In genomic region chr6:137279576-137279975, GRCm38 (mm10) we compare ENCODE assay signal across 27 mouse cellular contexts. TPM values are rescaled to one million over a fixed set of nuclear protein-coding genes. Genes with fewer than 3 reads are reported as not detected.
A peak's percentile ranks its signal among the peaks of the same experiment; 100 is the strongest.
DNase-seq lines count a peak whose midpoint lies in the region; ATAC-seq and TF ChIP-seq lines count a peak whose summit lies in the region.
"Had no signal": no experiment of that assay in that cellular context is flagged by ENCODE, and none has a peak within 500 bp of the region (broad histone marks: within the 10 kb centered on the region; RNA-seq: fewer than 3 reads in every experiment).

No protein-coding gene starts in this region.

- peak; percentile 61; the same call in 1 of the 2 replicates for ATAC-seq in forebrain, embryonic 16.5 days
- ATAC-seq: CD4-positive, CD25-positive, alpha-beta regulatory T cell, adult 4 months; intestine, postnatal 0 days had no signal

- no peaks in the 10 kb centered on the region for H3K36me3 ChIP-seq in forebrain, embryonic 16.5 days (ENCODE audit: control insufficient read depth, insufficient read depth)
- no peaks in the 10 kb centered on the region for H3K36me3 ChIP-seq in forebrain, embryonic 10.5 days (replicated peaks)
- H3K36me3 ChIP-seq: embryonic facial prominence, embryonic 10.5 days; embryonic facial prominence, embryonic 13.5 days; heart, embryonic 10.5 days; heart, embryonic 13.5 days; hindbrain, embryonic 12.5 days; hindbrain, embryonic 15.5 days had no signal

- H3K27ac ChIP-seq in forebrain, embryonic 16.5 days (ENCODE audit: low read length), result no peak overlapping the region
- H3K27ac ChIP-seq in forebrain, embryonic 10.5 days, result no peak overlapping the region
- H3K27ac ChIP-seq in layer of hippocampus, adult 2 months, result no peak overlapping the region
- H3K27ac ChIP-seq in olfactory bulb, adult 2 months (ENCODE audit: insufficient read depth, low read depth, low read length), result 0 out of 2 replicates have a peak overlapping the region, but pooled peaks have one; percentile 31
- H3K27ac ChIP-seq: embryonic facial prominence, embryonic 10.5 days; embryonic facial prominence, embryonic 13.5 days; heart, adult 2 months; heart, embryonic 10.5 days; heart, embryonic 13.5 days; hindbrain, embryonic 12.5 days; hindbrain, embryonic 15.5 days had no signal

- H3K4me3 ChIP-seq in forebrain, embryonic 16.5 days (replicated peaks; ENCODE audit: low read length), result no peak overlapping the region
- no peak overlapping the region for H3K4me3 ChIP-seq in forebrain, embryonic 10.5 days
- no peak overlapping the region for H3K4me3 ChIP-seq in layer of hippocampus, adult 2 months
- no peak overlapping the region for H3K4me3 ChIP-seq in olfactory bulb, adult 2 months (ENCODE audit: insufficient read depth, low read depth, low read length)
- H3K4me3 ChIP-seq: embryonic facial prominence, embryonic 10.5 days; embryonic facial prominence, embryonic 13.5 days; erythroblast, embryonic 14.5 days; heart, adult 2 months; heart, embryonic 10.5 days; heart, embryonic 13.5 days; hindbrain, embryonic 12.5 days; hindbrain, embryonic 15.5 days had no signal

- TF ChIP-seq POLR2A in brain, embryonic 14.5 days (IDR thresholded peaks at IDR 0.05; ENCODE audit: borderline replicate concordance, extremely low read depth, insufficient read depth, insufficient read length, poor library complexity, severe bottlenecking), result no peak
- TF ChIP-seq POLR2A in olfactory bulb, adult 2 months (IDR thresholded peaks at IDR 0.05; ENCODE audit: insufficient read depth, low read depth, low read length), result no peak

- TF ChIP-seq CTCF in layer of hippocampus, adult 2 months (conservative IDR thresholded peaks at IDR 0.05), result 0 out of 2 replicates have a peak, but pooled peaks have one; percentile 6
- TF ChIP-seq CTCF in brain, embryonic 14.5 days (IDR thresholded peaks at IDR 0.05; ENCODE audit: borderline replicate concordance, extremely low read depth, insufficient read depth, insufficient read length), result no peak
- no peak for TF ChIP-seq CTCF in olfactory bulb, adult 2 months (IDR thresholded peaks at IDR 0.05; ENCODE audit: insufficient read depth, low read depth, low read length)

- H3K4me1 ChIP-seq in forebrain, embryonic 16.5 days (replicated peaks; ENCODE audit: control insufficient read depth, insufficient read depth, low read length), result peaks cover 30% of the 10 kb centered on the region
- peaks cover 6% of the 10 kb centered on the region; the same call in 1 of the 2 replicates for H3K4me1 ChIP-seq in forebrain, embryonic 10.5 days
- H3K4me1 ChIP-seq in olfactory bulb, adult 2 months (ENCODE audit: control insufficient read depth, insufficient read depth, low read length), result peaks cover 23% of the 10 kb centered on the region
- H3K4me1 ChIP-seq: embryonic facial prominence, embryonic 10.5 days; embryonic facial prominence, embryonic 13.5 days; heart, embryonic 10.5 days; heart, embryonic 13.5 days had no signal

- H3K9me3 ChIP-seq in forebrain, embryonic 16.5 days (ENCODE audit: control insufficient read depth, low read length), result no peaks in the 10 kb centered on the region; the same call in 1 of the 2 replicates
- no peaks in the 10 kb centered on the region for H3K9me3 ChIP-seq in forebrain, embryonic 10.5 days
- H3K9me3 ChIP-seq: embryonic facial prominence, embryonic 10.5 days; embryonic facial prominence, embryonic 13.5 days; heart, embryonic 10.5 days; heart, embryonic 13.5 days; hindbrain, embryonic 12.5 days; hindbrain, embryonic 15.5 days had no signal

- H3K27me3 ChIP-seq in forebrain, embryonic 16.5 days (replicated peaks; ENCODE audit: control insufficient read depth, insufficient read depth, low read length), result no peaks in the 10 kb centered on the region
- no peaks in the 10 kb centered on the region for H3K27me3 ChIP-seq in forebrain, embryonic 10.5 days (ENCODE audit: poor library complexity, severe bottlenecking)
- H3K27me3 ChIP-seq: embryonic facial prominence, embryonic 13.5 days; heart, embryonic 13.5 days; hindbrain, embryonic 12.5 days; hindbrain, embryonic 15.5 days had no signal

- H3K9ac ChIP-seq in forebrain, embryonic 16.5 days (replicated peaks; ENCODE audit: low read depth, low read length), result no peak overlapping the region
- H3K9ac ChIP-seq: embryonic facial prominence, embryonic 13.5 days; heart, embryonic 13.5 days; hindbrain, embryonic 12.5 days; hindbrain, embryonic 15.5 days had no signal

- DNase-seq in forebrain, embryonic 10.5 days (ENCODE audit: extremely low spot score, low spot score), result no peak
- DNase-seq in layer of hippocampus, adult 2 months (ENCODE audit: low spot score in 2 of 2), result no peak
- DNase-seq in layer of hippocampus, adult 9-11 months, result no peak
- DNase-seq in brain, embryonic 14.5 days (ENCODE audit: low read depth), result peak; percentile 73
- DNase-seq: adrenal gland, adult 2 months; adrenal gland, postnatal 14 days; cerebellum, adult 11-12 months; cerebellum, adult 8-10 months; cerebellum, postnatal 10 days; cerebellum, postnatal 36 days; embryo, embryonic 11 days; gastrocnemius, postnatal 25 days; heart, adult 2 months; heart, postnatal 14 days had no signal

- whole genome bisulfite sequencing in forebrain, embryonic 16.5 days, result 24% methylated on average over 7 of the region's 7 CpGs
- 93% methylated on average over 7 of the region's 7 CpGs for WGBS in forebrain, embryonic 10.5 days
- 45% methylated on average over 7 of the region's 7 CpGs for WGBS in olfactory bulb, adult 2 months

- H3K4me2 ChIP-seq in forebrain, embryonic 16.5 days (ENCODE audit: low read length), result peak overlapping the region; percentile 5; the same call in 1 of the 2 replicates
- H3K4me2 ChIP-seq: embryonic facial prominence, embryonic 13.5 days; heart, embryonic 13.5 days; hindbrain, embryonic 12.5 days; hindbrain, embryonic 15.5 days had no signal

RNA-seq across cellular contexts. Expression of gene Ptpro, which starts 27.5 kb away (rescaled TPM):
- 61.1 and 63.5 TPM in 2 replicates for polyA plus RNA-seq in forebrain, embryonic 16.5 days (2015; fragmentation: Nextera tagmentation; extraction: Ambion mirVana)
- polyA plus RNA-seq in forebrain, embryonic 10.5 days (2016; fragmentation: Nextera tagmentation; extraction: Ambion mirVana), result 2.9 and 3.2 TPM in 2 replicates
- total RNA-seq in layer of hippocampus, adult 2 months (2021), result 10 to 100 TPM; 43.6 to 45.4 TPM
- polyA plus RNA-seq in brain, embryonic 14.5 days (2012; rRNA removed), result 45.9 and 60.3 TPM in 2 replicates
- polyA plus RNA-seq in olfactory bulb, adult 2 months (2012; ENCODE audit: insufficient read depth, insufficient read length, low replicate concordance, missing spikeins), result not detected in 2 replicates
- total RNA-seq: MEL had no signal
- polyA plus RNA-seq: C2C12; erythroblast, embryonic 14.5 days had no signal

Comparison
In these comparisons a context has a peak if more than half of its experiments do, and no peak if none do; other contexts are left out.
1. RNA of gene Ptpro, which starts 27.5 kb away (polyA plus RNA-seq): not detected in olfactory bulb, adult 2 months, 61.1 to 63.5 TPM in forebrain, embryonic 16.5 days and 45.9 to 60.3 TPM in brain, embryonic 14.5 days; 2.9 to 3.2 TPM in forebrain, embryonic 10.5 days; every median in the first group is over 10 times any median in the second.